ENCODE assay signal across 8 mouse cellular contexts in genomic region chr17:45731172-45731864, GRCm38 (mm10). TPM values are rescaled to one million over a fixed set of nuclear protein-coding genes. Genes with fewer than 3 reads are reported as not detected.
DNase-seq lines count a peak whose midpoint lies in the region; ATAC-seq lines count a peak whose summit lies in the region.

No protein-coding gene starts in this region.

- H3K9me3 ChIP-seq in kidney, embryonic 14.5 days (ENCODE audit: control insufficient read depth, low read length): no peaks in the 10 kb centered on the region
- no peaks in the 10 kb centered on the region for H3K9me3 ChIP-seq in limb, embryonic 13.5 days
- no peaks in the 10 kb centered on the region for H3K9me3 ChIP-seq in neural tube, embryonic 12.5 days
- no peaks in the 10 kb centered on the region for H3K9me3 ChIP-seq in stomach, embryonic 16.5 days (replicated peaks; ENCODE audit: control insufficient read depth, low read length)

- ATAC-seq in kidney, embryonic 14.5 days (ENCODE audit: low FRiP score, low TSS enrichment): no peak
- peak; percentile 30; the same call in 1 of the 2 replicates for ATAC-seq in limb, embryonic 13.5 days (ENCODE audit: low FRiP score, low read depth)
- ATAC-seq in neural tube, embryonic 12.5 days (ENCODE audit: low FRiP score, low read depth): 0 out of 2 replicates have a peak, but pooled peaks have one; percentile 0
- ATAC-seq in stomach, embryonic 16.5 days (ENCODE audit: insufficient read depth, low FRiP score): 0 out of 2 replicates have a peak, but pooled peaks have one; percentile 1

- no peak overlapping the region for H3K27ac ChIP-seq in kidney, embryonic 14.5 days (ENCODE audit: low read depth, low read length)
- no peak overlapping the region for H3K27ac ChIP-seq in limb, embryonic 13.5 days
- no peak overlapping the region for H3K27ac ChIP-seq in neural tube, embryonic 12.5 days
- H3K27ac ChIP-seq in stomach, embryonic 16.5 days (ENCODE audit: low read length): no peak overlapping the region

- H3K4me3 ChIP-seq in kidney, embryonic 14.5 days (ENCODE audit: low read length): no peak overlapping the region
- H3K4me3 ChIP-seq in limb, embryonic 13.5 days: no peak overlapping the region
- H3K4me3 ChIP-seq in neural tube, embryonic 12.5 days: no peak overlapping the region
- H3K4me3 ChIP-seq in stomach, embryonic 16.5 days (replicated peaks; ENCODE audit: low read length): no peak overlapping the region

- peaks cover 19% of the 10 kb centered on the region for H3K4me1 ChIP-seq in kidney, embryonic 14.5 days (ENCODE audit: control insufficient read depth, insufficient read depth, low read length)
- H3K4me1 ChIP-seq in limb, embryonic 13.5 days: peaks cover 40% of the 10 kb centered on the region
- H3K4me1 ChIP-seq in neural tube, embryonic 12.5 days: peaks cover 28% of the 10 kb centered on the region
- peaks cover 33% of the 10 kb centered on the region for H3K4me1 ChIP-seq in stomach, embryonic 16.5 days (ENCODE audit: control insufficient read depth, insufficient read depth, low read length)

- DNase-seq in kidney, adult 18-20 months: peak; percentile 90
- peak; percentile 93 to 96 for DNase-seq in cerebellum, postnatal 10 days
- DNase-seq in frontal cortex, postnatal 25 days (ENCODE audit: low spot score in 2 of 2): peak; percentile 89 to 93
- DNase-seq in hindlimb bud, embryonic 11.5 days (ENCODE audit: extremely low spot score, low read depth, low spot score): peak; percentile 91

- WGBS in kidney, embryonic 14.5 days: 28% methylated on average over 9 of the region's 9 CpGs
- 21% methylated on average over 9 of the region's 9 CpGs for WGBS in limb, embryonic 13.5 days
- WGBS in neural tube, embryonic 12.5 days: 27% methylated on average over 9 of the region's 9 CpGs
- 23% methylated on average over 9 of the region's 9 CpGs for WGBS in stomach, embryonic 16.5 days

- H3K36me3 ChIP-seq in kidney, embryonic 14.5 days (ENCODE audit: control insufficient read depth, insufficient read depth, low read length): no peaks in the 10 kb centered on the region
- H3K36me3 ChIP-seq in limb, embryonic 13.5 days: no peaks in the 10 kb centered on the region
- H3K36me3 ChIP-seq in neural tube, embryonic 12.5 days: no peaks in the 10 kb centered on the region
- no peaks in the 10 kb centered on the region for H3K36me3 ChIP-seq in stomach, embryonic 16.5 days (ENCODE audit: control insufficient read depth, insufficient read depth, low read length)

- no peaks in the 10 kb centered on the region for H3K27me3 ChIP-seq in kidney, embryonic 14.5 days (ENCODE audit: control insufficient read depth, insufficient read depth, low read length)
- H3K27me3 ChIP-seq in limb, embryonic 13.5 days: peaks cover 20% of the 10 kb centered on the region; the same call in 1 of the 2 replicates
- peaks cover 11% of the 10 kb centered on the region for H3K27me3 ChIP-seq in neural tube, embryonic 12.5 days (replicated peaks)
- H3K27me3 ChIP-seq in stomach, embryonic 16.5 days (ENCODE audit: control insufficient read depth, insufficient read depth, low read length): no peaks in the 10 kb centered on the region

- H3K4me2 ChIP-seq in kidney, embryonic 14.5 days (replicated peaks; ENCODE audit: low read depth, low read length): no peak overlapping the region
- H3K4me2 ChIP-seq in limb, embryonic 13.5 days (replicated peaks): no peak overlapping the region
- H3K4me2 ChIP-seq in neural tube, embryonic 12.5 days (replicated peaks): no peak overlapping the region
- no peak overlapping the region for H3K4me2 ChIP-seq in stomach, embryonic 16.5 days (ENCODE audit: low read depth, low read length)

- no peak overlapping the region for H3K9ac ChIP-seq in kidney, embryonic 14.5 days (ENCODE audit: low read depth, low read length)
- H3K9ac ChIP-seq in limb, embryonic 13.5 days: no peak overlapping the region
- H3K9ac ChIP-seq in neural tube, embryonic 12.5 days: no peak overlapping the region
- H3K9ac ChIP-seq in stomach, embryonic 16.5 days (ENCODE audit: low read length): no peak overlapping the region

RNA-seq across cellular contexts. Expression of gene 1600014C23Rik, which starts 2.3 kb away (rescaled TPM):
- 0.62 TPM in 1 of 2 replicates, not detected in the other for polyA plus RNA-seq in kidney, embryonic 14.5 days (2014; fragmentation: Nextera tagmentation; extraction: Ambion mirVana)
- polyA plus RNA-seq in limb, embryonic 13.5 days (2015; fragmentation: Nextera tagmentation; extraction: Ambion mirVana): not detected in 2 replicates
- not detected in 2 replicates for polyA plus RNA-seq in neural tube, embryonic 12.5 days (2016; fragmentation: Nextera tagmentation; extraction: Ambion mirVana)
- polyA plus RNA-seq in stomach, embryonic 16.5 days (2015; fragmentation: Nextera tagmentation; extraction: Ambion mirVana): not detected in 2 replicates

RNA-seq across cellular contexts. Expression of gene Tmem63b, which starts 44.6 kb away (rescaled TPM):
- polyA plus RNA-seq in kidney, embryonic 14.5 days (2014; fragmentation: Nextera tagmentation; extraction: Ambion mirVana): 23.1 and 28.0 TPM in 2 replicates
- 33.1 and 36.7 TPM in 2 replicates for polyA plus RNA-seq in limb, embryonic 13.5 days (2015; fragmentation: Nextera tagmentation; extraction: Ambion mirVana)
- polyA plus RNA-seq in neural tube, embryonic 12.5 days (2016; fragmentation: Nextera tagmentation; extraction: Ambion mirVana): 106 and 108 TPM in 2 replicates
- 33.6 and 34.4 TPM in 2 replicates for polyA plus RNA-seq in stomach, embryonic 16.5 days (2015; fragmentation: Nextera tagmentation; extraction: Ambion mirVana)

RNA-seq across cellular contexts. Expression of gene Mrpl14, which starts 45.2 kb away (rescaled TPM):
- polyA plus RNA-seq in kidney, embryonic 14.5 days (2014; fragmentation: Nextera tagmentation; extraction: Ambion mirVana): 154 and 192 TPM in 2 replicates
- 136 and 140 TPM in 2 replicates for polyA plus RNA-seq in limb, embryonic 13.5 days (2015; fragmentation: Nextera tagmentation; extraction: Ambion mirVana)
- polyA plus RNA-seq in neural tube, embryonic 12.5 days (2016; fragmentation: Nextera tagmentation; extraction: Ambion mirVana): 101 and 102 TPM in 2 replicates
- 142 and 152 TPM in 2 replicates for polyA plus RNA-seq in stomach, embryonic 16.5 days (2015; fragmentation: Nextera tagmentation; extraction: Ambion mirVana)
